Mouse (Mus musculus): Measurements from ENCODE around the gene Srgap3.

Gene Srgap3

GRCm38 (mm10) chr6:112818403-112818901 lies 128.6 kb downstream of the Srgap3 start:
- DNase-seq (ENCODE audit: low read depth, low spot score), result no peak

DNA sequence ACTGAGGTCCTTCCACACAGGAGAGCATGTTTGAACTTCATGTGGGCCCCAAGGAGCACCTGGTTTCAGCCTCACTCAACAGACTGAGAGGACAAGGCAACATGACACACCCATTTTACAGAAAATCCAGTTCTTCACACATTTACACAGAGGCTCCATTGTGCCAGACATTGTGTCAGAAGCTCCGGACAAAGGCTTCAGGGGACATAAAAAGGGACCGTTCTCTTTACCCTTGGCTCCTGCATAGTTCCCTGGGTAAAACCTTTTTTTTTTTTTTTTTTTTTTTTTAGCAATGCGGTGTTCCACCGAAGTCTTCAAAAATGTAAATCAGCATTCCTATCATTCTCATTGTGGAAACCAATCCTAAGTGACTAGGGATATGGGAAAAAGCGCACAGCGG lies 131.5 kb downstream of the Srgap3 start:
- no peak for DNase-seq (ENCODE audit: low read depth, low spot score)

GRCm38 (mm10) chr6:112814525-112815086 lies 132.5 kb downstream of the Srgap3 start:
- no peak for DNase-seq (ENCODE audit: low read depth, low spot score)

DNA sequence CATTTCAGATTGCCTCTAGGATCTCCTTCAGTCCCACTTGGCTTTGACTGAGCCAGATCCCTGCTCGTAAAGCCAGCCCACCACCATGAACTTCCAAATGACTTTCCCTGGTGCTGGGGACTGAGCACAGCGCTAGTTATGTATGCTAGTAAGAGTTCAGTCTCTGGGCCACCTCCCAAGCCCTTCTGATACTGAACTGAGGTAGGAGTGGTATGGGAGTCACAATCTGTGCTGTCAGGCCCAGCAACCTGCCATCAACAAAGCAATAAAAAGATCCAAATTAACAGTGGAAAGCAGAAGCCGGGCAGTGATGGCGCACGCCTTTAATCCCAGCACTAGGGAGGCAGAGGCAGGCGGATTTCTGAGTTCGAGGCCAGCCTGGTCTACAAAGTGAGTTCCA lies 134.2 kb downstream of the Srgap3 start:
- no peak for DNase-seq (ENCODE audit: low read depth, low spot score)

- no peak for DNase-seq (ENCODE audit: low read depth, low spot score)
These were observed 136.6 kb downstream of the Srgap3 start for GRCm38 (mm10) chr6:112810521-112810830.

DNA sequence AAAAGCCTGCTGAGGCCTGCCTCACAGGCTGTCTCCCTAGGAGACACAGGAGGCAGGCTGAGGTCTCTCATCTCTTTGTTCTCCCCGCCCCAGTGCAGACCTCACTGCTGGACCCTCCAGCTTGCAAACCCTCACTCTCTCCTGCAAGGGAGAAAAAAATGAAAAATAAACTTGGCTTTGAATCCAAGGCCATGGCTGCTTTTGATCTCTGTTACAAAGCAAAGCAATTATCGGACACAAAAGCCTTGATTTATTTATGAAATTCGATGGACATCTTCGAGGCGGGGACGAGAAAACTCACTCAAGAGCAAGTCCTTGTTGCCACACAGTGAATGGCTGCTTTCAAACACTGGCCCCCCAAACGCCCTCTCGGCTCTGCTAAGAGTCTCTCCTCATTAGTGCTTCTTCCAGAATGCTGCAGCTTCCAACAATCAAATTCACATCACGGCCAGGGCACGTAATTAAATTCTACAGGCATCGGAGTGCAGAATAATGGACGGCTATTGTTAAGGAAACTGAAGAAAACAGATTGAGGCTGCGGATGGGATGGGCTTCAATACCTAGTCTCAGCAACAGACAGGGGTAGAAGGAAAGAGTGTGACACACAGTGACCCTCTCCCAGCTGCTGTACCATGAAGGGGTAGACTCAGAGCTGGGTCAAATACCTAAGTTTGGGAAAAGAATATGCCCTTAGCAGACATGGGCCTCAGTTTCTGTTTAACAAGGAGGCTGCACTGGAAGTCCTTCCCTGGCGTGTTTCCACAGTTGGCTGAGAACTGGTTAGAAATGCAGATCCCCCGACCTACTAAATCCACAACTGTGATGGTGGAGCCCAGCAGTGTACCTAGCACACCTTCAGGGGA lies 137.2 kb downstream of the Srgap3 start:
- no peak for DNase-seq (ENCODE audit: low read depth, low spot score)

- no peak for DNase-seq (ENCODE audit: low read depth, low spot score)
These were observed 138.3 kb downstream of the Srgap3 start for GRCm38 (mm10) chr6:112808738-112809137.

GRCm38 (mm10) chr6:112801917-112802316 lies 145.1 kb downstream of the Srgap3 start:
- DNase-seq (ENCODE audit: low read depth, low spot score), result no peak

- no peak for DNase-seq (ENCODE audit: low read depth, low spot score)
These were observed 148.7 kb downstream of the Srgap3 start for GRCm38 (mm10) chr6:112798378-112798777.

GRCm38 (mm10) chr6:112796607-112797006 lies 150.5 kb downstream of the Srgap3 start:
- DNase-seq (ENCODE audit: low read depth, low spot score), result no peak

GRCm38 (mm10) chr6:112793887-112794286 lies 153.2 kb downstream of the Srgap3 start:
- DNase-seq (ENCODE audit: low read depth, low spot score), result no peak

DNA sequence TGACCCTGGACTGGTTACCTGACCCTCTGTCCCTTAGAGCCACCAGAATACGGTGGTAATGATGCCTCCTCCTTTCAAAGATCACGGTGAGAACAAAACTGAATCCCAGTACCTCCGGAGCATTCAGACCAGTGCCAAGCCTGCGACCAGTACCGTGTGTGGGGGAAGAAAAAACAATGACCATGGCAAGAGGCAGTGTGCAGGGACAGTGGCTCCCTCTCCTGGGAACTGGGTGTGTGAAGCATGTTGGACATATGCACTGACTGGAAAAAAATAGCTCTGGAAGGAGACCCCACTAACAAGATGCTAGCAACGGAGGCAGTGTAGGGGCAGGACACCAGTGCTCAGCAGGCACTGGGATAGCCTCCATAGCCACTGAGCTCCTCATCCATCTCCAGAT lies 157.2 kb downstream of the Srgap3 start:
- DNase-seq (ENCODE audit: low read depth, low spot score), result no peak

DNA sequence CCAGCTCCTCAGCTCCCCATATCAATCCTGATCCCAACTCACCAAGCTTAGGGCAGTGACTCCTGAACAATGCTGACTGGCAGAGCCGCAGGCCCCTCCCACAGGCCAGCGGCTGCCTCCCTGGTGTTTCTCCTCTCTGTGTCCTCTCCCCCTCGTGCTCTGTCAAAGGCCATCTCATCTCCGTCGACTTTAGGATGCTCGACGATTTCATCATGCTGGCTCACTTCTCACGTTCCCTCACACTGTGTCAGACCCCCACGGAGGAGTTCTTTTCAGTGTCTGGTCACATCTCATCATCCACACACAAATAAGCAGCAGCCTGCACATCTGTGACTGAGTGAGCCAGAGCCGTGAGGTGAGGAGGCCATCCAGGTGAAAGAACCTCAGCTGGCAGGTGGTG lies 158.4 kb downstream of the Srgap3 start:
- DNase-seq (ENCODE audit: low read depth, low spot score), result no peak

- no peak for DNase-seq (ENCODE audit: low read depth, low spot score)
These were observed 158.9 kb downstream of the Srgap3 start for GRCm38 (mm10) chr6:112788174-112788573.

- no peak for DNase-seq (ENCODE audit: low read depth, low spot score)
These were observed 165.5 kb downstream of the Srgap3 start for GRCm38 (mm10) chr6:112781409-112782093.

GRCm38 (mm10) chr6:112778211-112778610 lies 168.9 kb downstream of the Srgap3 start:
- DNase-seq (ENCODE audit: low read depth, low spot score), result no peak

GRCm38 (mm10) chr6:112776718-112777117 lies 170.3 kb downstream of the Srgap3 start:
- no peak for DNase-seq (ENCODE audit: low read depth, low spot score)

- no peak for DNase-seq (ENCODE audit: low read depth, low spot score)
These were observed 173.3 kb downstream of the Srgap3 start for GRCm38 (mm10) chr6:112773754-112774153.

GRCm38 (mm10) chr6:112770996-112771395 lies 176.1 kb downstream of the Srgap3 start:
- no peak for DNase-seq (ENCODE audit: low read depth, low spot score)

- no peak for DNase-seq (ENCODE audit: low read depth, low spot score)
These were observed 188.5 kb downstream of the Srgap3 start for GRCm38 (mm10) chr6:112758541-112758940.

- DNase-seq (ENCODE audit: low read depth, low spot score), result no peak
These were observed 190.2 kb downstream of the Srgap3 start for GRCm38 (mm10) chr6:112756866-112757265.

DNA sequence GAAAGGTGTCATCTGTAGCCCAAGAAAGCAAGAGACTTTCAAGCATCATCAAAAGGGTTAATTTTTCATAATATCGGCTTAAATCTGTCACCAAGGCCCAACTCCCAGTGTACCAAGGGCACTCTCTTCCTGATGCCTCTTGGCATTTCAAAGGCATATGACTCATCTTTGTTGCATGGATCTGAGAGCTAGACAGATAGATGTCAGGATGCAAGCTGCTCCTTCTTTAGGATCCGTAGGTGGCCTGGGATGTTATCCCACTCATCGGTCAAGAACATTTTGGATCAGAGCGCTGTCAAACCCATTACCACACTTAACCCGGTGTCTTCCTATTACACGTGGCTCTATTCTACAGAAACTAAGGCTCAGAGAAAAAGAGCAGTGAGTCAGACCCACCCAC lies 192.1 kb downstream of the Srgap3 start:
- no peak for DNase-seq (ENCODE audit: low read depth, low spot score)

DNA sequence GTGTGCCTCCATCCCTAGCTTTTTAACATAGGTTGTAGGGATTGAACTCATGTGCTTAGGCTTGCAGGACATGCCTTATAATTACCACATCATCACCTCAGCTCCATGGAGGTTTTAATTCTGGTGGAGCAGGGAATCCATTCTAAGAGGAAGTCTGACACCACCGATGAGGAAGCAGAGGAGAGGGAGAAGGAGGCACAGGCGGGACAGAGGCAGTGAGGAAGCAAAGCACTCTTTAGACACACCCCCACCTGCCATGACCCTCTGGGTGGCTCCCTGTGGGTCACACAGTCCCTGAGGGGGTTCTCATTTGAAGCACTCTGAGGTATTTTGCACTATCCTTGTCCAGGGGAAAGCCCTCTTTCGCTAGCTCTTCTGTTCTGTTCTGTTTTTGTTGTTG lies 194.5 kb downstream of the Srgap3 start:
- DNase-seq (ENCODE audit: low read depth, low spot score), result no peak
